Mouse (Mus musculus) limb, embryonic 11.5 days (tissue): ENCODE measurements around the gene Mboat1. TPM values are rescaled to one million over a fixed set of nuclear protein-coding genes. Genes with fewer than 3 reads are reported as not detected.

Experiments used
- ATAC-seq: fragments of 200-750 bp; cut with Nextera tagmentation; 2 replicates; pipeline ENCODE4 v1.8.0; 2017; ENCODE audit warnings: low read depth; ENCODE audit not compliant: insufficient number of reproducible peaks, low FRiP score, low TSS enrichment
- DNase-seq: peaks from one replicate; pipeline ENCODE4 v3.0.0-alpha.2; 2015; ENCODE audit warnings: low spot score
- H3K27ac ChIP-seq: fragments of 300-500 bp; sonication (generic); replicated peaks from 2 replicates; pipeline ENCODE4 v1.5.1; 2014; ENCODE audit warnings: low read depth, mild to moderate bottlenecking, low read length
- H3K27me3 ChIP-seq: fragments of 300-500 bp; sonication (generic); 2 replicates; pipeline ENCODE4 v1.6.1; 2014; ENCODE audit warnings: mild to moderate bottlenecking, low read length, mixed read lengths; ENCODE audit not compliant: control insufficient read depth, insufficient read depth
- H3K36me3 ChIP-seq: fragments of 300-500 bp; sonication (generic); 2 replicates; pipeline ENCODE4 v1.6.1; 2014; ENCODE audit warnings: mild to moderate bottlenecking, low read length, moderate library complexity, mixed read lengths; ENCODE audit not compliant: control insufficient read depth, insufficient read depth
- H3K4me1 ChIP-seq: fragments of 300-500 bp; sonication (generic); 2 replicates; pipeline ENCODE4 v1.6.1; 2014; ENCODE audit warnings: low read length, mixed read lengths; ENCODE audit not compliant: control insufficient read depth, insufficient read depth
- H3K4me2 ChIP-seq: fragments of 300-500 bp; sonication (generic); 2 replicates; pipeline ENCODE4 v1.6.1; 2014; ENCODE audit warnings: low read depth, mild to moderate bottlenecking, moderate library complexity; ENCODE audit not compliant: severe bottlenecking
- H3K4me3 ChIP-seq: fragments of 300-500 bp; sonication (generic); 2 replicates; pipeline ENCODE4 v1.5.1; 2014; ENCODE audit warnings: low read depth, low read length
- H3K9ac ChIP-seq: fragments of 300-500 bp; sonication (generic); 2 replicates; pipeline ENCODE4 v1.6.1; 2014; ENCODE audit warnings: mild to moderate bottlenecking, low read length
- H3K9me3 ChIP-seq: fragments of 300-500 bp; sonication (generic); 2 replicates; pipeline ENCODE4 v1.6.1; 2016; ENCODE audit warnings: low read length; ENCODE audit not compliant: control insufficient read depth
- WGBS: fragments of 180-500 bp; shearing (Covaris S2); extraction: QIAGEN DNeasy Blood & Tissue Kit; methylation state at CpG from one replicate; pipeline ENCODE4 v1.1.7; 2014; 5-methylcytosine and 5-hydroxymethylcytosine counted together
- polyA plus RNA-seq: library from polyadenylated mRNA; unstranded; fragments of >200 nt; fragmentation: Nextera tagmentation; extraction: Ambion mirVana; gene quantifications from 2 replicates; pipeline ENCODE4 v1.2.1, GENCODE M21; 2014

The Mboat1 gene
- polyA plus RNA-seq, 1 experiment from 2014 or later: 4.4 TPM

DNA sequence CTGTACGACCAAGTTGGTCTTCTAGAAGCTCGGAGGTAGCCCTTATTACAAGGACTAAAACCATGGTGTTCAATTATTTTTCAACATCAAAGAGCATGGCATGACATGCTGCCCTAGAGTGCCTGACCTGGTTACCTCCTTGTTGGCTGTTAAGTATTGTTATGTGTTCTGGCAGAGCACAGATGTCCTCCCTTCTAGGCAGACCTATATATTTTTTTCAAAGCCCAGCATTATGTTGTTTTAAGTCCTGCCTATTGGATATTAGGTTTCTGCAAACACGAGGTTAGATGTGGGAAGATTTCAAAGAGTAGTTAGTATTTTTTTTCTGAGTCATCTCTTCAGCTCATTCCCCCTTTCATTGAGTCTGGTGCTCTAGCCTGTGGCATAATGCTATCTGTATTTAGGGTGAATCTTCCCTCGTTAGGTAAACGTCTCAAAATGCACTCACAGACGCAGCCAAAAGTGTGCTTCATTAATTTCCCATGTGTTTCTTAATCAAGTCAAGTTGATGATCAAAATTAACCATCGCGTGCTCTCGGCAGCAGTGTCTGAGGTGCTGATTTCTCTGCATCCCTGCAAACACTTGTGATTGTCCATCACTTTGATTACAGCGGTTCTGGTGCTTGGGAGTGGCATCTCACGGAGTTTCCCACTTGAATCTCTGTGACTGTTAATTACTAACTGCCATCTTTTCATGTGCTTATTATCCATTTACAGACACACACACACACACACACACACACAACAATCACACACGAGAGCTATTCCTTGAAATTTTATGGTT is 81.5 kb downstream of the Mboat1 start:
- no peak overlapping the region for H3K4me3 ChIP-seq
- WGBS: 74% methylated on average over 12 of the region's 12 CpGs
- H3K27me3 ChIP-seq: no peaks in the 10 kb centered on the region
- ATAC-seq: no peak
- no peak overlapping the region for H3K27ac ChIP-seq
- H3K9me3 ChIP-seq: no peaks in the 10 kb centered on the region
- peaks cover 8% of the 10 kb centered on the region for H3K4me1 ChIP-seq
- H3K36me3 ChIP-seq: no peaks in the 10 kb centered on the region
- no peak for DNase-seq
- no peak overlapping the region for H3K9ac ChIP-seq
- no peak overlapping the region for H3K4me2 ChIP-seq

DNA sequence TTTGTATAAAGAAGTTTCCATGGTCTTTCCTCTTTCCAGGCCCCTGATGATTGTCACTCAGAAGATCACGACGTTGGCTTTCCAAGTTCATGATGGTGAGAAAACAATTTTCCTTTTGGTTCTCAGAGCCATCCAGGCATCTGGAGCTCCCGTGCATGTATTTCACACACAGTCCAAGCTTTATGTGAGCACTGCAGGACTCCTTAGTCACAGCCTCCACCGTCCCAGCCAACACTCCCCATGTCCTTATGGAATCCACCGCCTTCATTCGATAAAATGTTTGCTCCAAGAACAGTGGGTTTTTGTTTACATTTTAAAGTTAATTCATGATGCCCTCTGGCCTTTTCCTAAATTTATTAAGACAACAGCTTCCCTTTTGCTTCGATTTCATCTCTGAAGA is 83.3 kb downstream of the Mboat1 start:
- no peaks in the 10 kb centered on the region for H3K36me3 ChIP-seq
- H3K4me3 ChIP-seq: no peak overlapping the region
- no peak overlapping the region for H3K9ac ChIP-seq
- peaks cover 8% of the 10 kb centered on the region for H3K4me1 ChIP-seq
- 67% methylated on average over 7 of the region's 7 CpGs for WGBS
- ATAC-seq (no peak), DNase-seq (no peak)
- no peak overlapping the region for H3K4me2 ChIP-seq
- H3K27me3 ChIP-seq: no peaks in the 10 kb centered on the region
- H3K27ac ChIP-seq: no peak overlapping the region
- no peaks in the 10 kb centered on the region for H3K9me3 ChIP-seq

DNA sequence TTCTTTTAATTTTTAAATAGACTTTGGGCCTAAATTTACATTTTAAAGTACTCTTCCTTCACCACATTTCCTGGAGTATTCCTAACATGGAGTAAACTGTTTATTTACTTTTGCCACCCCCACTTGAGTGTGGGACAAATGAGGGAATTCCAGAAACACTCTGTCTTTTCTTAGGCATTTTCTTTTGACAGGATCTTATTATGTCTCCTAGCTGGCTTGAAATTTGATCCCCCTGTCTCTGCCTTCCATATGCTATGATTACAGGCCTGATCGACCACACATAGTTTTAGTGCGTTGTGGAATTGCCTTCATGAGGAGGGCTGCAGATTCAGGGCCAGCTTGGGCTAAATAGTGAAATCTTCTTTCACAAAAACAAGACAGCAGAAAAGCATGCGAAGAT is 85.0 kb downstream of the Mboat1 start:
- Histone ChIP-seq H3K9ac (no peak overlapping the region), H3K27me3 (no peaks in the 10 kb centered on the region), H3K27ac (no peak overlapping the region), H3K36me3 (no peaks in the 10 kb centered on the region), H3K4me3 (no peak overlapping the region), H3K9me3 (no peaks in the 10 kb centered on the region), H3K4me2 (no peak overlapping the region), H3K4me1 (peaks cover 8% of the 10 kb centered on the region)
- ATAC-seq: no peak
- peak; percentile 23 for DNase-seq
- 32% methylated on average over 3 of the region's 3 CpGs for WGBS

DNA sequence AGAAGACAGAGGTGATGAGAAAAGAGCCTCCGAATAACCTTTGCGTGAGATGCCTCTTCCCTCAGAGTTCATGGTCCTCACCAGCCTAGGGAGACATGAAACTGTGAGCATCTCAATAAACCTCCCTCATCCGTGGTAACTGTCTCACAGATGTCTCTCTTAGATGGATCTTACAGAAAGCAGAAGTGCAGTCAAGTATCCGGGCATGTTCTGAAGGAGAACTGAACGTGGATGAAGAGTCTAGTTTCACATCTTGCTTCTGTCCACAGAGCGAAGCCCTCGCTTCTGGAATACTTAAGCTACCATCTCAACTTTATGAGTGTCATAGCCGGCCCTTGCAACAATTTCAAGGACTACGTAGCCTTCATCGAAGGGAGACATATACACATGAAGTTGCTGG is 87.8 kb downstream of the Mboat1 start:
- Histone ChIP-seq H3K4me3 (no peak overlapping the region), H3K27ac (no peak overlapping the region), H3K4me2 (no peak overlapping the region), H3K36me3 (no peaks in the 10 kb centered on the region), H3K9ac (no peak overlapping the region), H3K4me1 (peaks cover 13% of the 10 kb centered on the region), H3K27me3 (no peaks in the 10 kb centered on the region), H3K9me3 (no peaks in the 10 kb centered on the region)
- WGBS: 95% methylated on average over 10 of the region's 10 CpGs
- ATAC-seq (no peak), DNase-seq (no peak)

DNA sequence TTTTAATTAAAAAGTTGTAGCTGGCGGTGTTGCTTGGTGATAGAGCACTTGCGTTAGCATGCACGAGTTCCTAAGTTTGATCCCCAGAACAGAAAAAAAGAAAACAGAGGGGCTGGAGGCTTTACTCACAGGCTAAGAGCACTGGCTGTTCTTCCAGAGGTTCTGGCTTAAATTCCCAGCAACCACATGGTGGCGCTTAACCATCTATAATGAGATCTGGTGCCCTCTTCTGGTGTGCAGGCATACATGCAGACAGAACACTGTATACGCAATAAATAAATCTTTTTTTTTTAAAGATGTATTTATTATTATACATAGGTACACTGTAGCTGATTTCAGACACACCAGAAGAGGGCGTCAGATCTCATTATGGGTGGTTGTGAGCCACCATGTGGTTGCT is 88.4 kb downstream of the Mboat1 start:
- 84% methylated on average over 6 of the region's 6 CpGs for WGBS
- H3K4me3 ChIP-seq: no peak overlapping the region
- ATAC-seq: no peak

DNA sequence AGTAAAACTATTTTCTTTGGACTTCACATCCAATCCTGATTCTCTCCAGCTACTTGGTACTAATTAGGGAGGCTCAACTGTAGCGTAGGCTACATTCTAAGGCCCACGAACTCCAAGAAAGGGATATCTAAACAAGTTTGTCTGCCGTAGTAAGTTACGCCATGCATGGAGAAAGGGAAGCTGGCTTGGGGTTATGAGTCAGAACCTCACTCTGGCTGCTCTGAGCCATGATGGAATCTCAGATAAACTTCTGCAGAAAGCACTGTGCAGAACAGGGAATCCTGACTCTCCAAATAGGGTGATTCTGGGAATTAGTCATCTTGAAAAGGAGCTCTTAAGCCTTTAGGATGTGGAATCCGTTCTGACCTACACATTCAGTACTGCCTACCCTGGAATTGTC is 92.5 kb downstream of the Mboat1 start:
- Histone ChIP-seq H3K27ac (no peak overlapping the region), H3K9ac (no peak overlapping the region), H3K27me3 (no peaks in the 10 kb centered on the region), H3K4me1 (0 out of 2 replicates have a peak, but pooled peaks cover 5% of the 10 kb centered on the region), H3K4me3 (no peak overlapping the region), H3K9me3 (no peaks in the 10 kb centered on the region), H3K4me2 (no peak overlapping the region), H3K36me3 (no peaks in the 10 kb centered on the region)
- whole genome bisulfite sequencing: 72% methylated on average over 5 of the region's 5 CpGs
- no peak for DNase-seq
- no peak for ATAC-seq

More for the DNA sequence above, 88.4 kb downstream of the Mboat1 start:
- Histone ChIP-seq H3K27me3 (no peaks in the 10 kb centered on the region), H3K4me2 (no peak overlapping the region), H3K36me3 (no peaks in the 10 kb centered on the region), H3K27ac (no peak overlapping the region), H3K9me3 (no peaks in the 10 kb centered on the region), H3K4me1 (peaks cover 13% of the 10 kb centered on the region), H3K9ac (no peak overlapping the region)
- no peak for DNase-seq

DNA sequence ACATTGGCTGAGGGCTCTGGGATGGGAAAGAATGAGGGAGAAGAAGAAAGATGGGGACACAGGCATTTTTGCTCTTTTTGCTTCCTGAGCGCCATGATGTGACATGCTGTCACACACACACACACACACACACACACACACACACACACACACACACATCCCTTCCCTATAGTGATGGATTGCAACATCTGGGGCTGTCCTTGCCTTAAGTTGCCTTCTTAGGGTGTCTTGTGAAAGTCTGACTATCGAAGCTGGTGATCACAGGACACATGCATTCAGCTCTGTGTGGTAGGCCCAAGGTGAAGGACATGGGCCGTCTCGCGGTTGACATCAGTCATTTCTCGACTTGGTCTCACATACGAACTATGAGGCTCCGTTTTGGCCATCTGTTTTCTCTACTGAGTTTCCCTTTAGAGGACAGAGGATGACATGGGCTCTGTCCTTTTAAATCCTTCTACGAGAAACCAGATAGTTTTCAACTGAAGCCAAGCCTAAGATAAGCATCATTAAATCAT is 93.4 kb downstream of the Mboat1 start:
- H3K4me1 ChIP-seq: 0 out of 2 replicates have a peak, but pooled peaks cover 5% of the 10 kb centered on the region
- no peaks in the 10 kb centered on the region for H3K36me3 ChIP-seq
- no peaks in the 10 kb centered on the region for H3K27me3 ChIP-seq
- H3K27ac ChIP-seq: no peak overlapping the region
- H3K4me3 ChIP-seq: no peak overlapping the region
- DNase-seq (no peak), ATAC-seq (no peak)
- H3K9ac ChIP-seq: no peak overlapping the region
- H3K9me3 ChIP-seq: no peaks in the 10 kb centered on the region
- no peak overlapping the region for H3K4me2 ChIP-seq
- WGBS: 88% methylated on average over 9 of the region's 9 CpGs

DNA sequence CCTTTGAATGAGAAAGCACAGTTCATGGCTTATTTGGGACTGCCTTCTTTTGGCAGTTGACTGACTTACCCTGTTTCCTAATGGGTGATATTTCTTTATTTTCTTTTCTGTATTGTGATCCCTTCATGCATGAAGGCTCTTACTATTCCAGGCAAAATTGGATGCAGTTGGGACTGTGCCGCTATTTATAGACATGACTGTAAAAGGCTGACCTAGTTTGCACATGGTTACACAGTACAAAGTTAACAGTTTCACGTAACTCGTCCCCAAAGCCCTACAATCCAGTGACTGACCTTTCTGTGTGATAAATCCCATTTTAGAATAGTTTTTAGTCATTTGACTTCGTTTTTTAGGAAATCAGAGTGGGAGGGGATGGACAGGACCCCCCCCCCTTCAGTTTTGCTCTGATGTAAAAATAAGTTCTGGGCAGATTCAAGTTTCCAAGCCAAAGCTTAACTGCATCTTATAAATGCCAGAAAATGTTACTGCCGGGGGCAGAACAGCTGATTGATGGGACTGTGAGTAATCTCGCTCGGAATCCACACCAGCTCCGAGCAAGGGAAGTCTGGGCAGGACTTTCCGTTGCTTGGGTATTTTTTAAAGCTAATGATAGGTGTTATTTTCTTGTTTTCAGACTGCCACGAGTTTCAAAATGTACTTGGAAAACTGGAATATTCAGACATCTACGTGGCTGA is 98.9 kb downstream of the Mboat1 start:
- Histone ChIP-seq H3K36me3 (no peaks in the 10 kb centered on the region), H3K27ac (no peak overlapping the region), H3K4me3 (no peak overlapping the region), H3K4me2 (no peak overlapping the region), H3K27me3 (no peaks in the 10 kb centered on the region), H3K9me3 (no peaks in the 10 kb centered on the region), H3K9ac (no peak overlapping the region), H3K4me1 (no peaks in the 10 kb centered on the region)
- DNase-seq: no peak
- 73% methylated on average over 11 of the region's 11 CpGs for WGBS
- ATAC-seq: no peak
